Mouse (Mus musculus) layer of hippocampus, adult 18-20 months (tissue): ENCODE measurements around the gene Acot12. TPM values are rescaled to one million over a fixed set of nuclear protein-coding genes. Genes with fewer than 3 reads are reported as not detected.

Experiments
- DNase-seq, 2 experiments: peaks; one replicate each; pipeline ENCODE4 v3.0.0; 2022; ENCODE audit warnings: low spot score in 2 of 2
- long read RNA-seq: library from polyadenylated mRNA; stranded (forward); transcript quantifications from one replicate; pipeline ENCODE4 v2.0.0, GENCODE M21; 2021
- total RNA-seq, 2 experiments: library from RNA; stranded (reverse); gene quantifications; 2 replicates each; pipeline ENCODE4 v1.2.3; 2021

Acot12 gene
- 1 to 10 TPM in 1 of 2 experiments, under 1 TPM in 1; 0.42 to 1.1 TPM for total RNA-seq
- long read RNA-seq, partial matches to known transcripts: 0 of 1 reads
- long read RNA-seq, other reads (novel, unspliced or antisense): 1 of 1 reads

DNA sequence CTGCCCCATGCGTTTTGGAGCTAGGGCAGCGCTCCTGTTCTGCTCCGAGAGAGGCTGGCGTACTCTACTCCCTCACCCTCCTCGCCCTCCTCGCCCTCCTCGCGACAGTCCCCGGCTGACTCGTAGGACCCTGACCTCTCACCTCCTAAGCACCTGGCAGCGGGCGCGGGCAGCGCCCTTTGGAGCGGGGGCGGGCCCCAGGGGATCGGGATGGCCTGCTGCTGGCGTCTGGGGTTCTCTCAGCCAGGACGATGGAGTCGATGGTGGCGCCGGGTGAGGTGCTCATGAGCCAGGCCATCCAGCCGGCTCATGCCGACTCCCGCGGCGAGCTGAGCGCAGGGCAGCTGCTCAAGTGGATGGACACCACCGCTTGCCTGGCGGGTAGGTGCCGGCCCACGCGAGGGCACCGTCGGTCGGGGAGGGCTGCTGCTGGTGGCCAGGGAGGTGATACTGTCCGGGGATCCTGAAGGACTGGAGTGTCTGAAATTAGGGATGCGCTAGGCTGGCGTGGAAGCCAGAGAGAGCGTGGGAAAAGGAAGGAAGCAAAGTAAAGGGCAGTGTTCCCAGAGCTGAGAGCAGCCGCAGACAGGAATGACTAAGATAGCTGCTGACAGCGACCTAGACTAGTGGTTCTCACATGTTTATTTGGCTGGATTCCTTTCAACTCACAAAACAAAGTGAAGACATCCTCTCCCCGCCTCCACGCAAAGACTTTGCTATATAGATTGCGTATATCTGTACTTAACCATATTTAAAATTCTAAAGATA, at the start of gene Acot12:
Acot12 (plus strand) TSS at position 233 of the 768 bp plus-strand sequence.
- DNase-seq: peak in 1 of 2 experiments; percentile 29

GRCm38 (mm10) chr13:91693615-91694014, 47.7 kb upstream of the Acot12 start:
- DNase-seq: no peak

DNA sequence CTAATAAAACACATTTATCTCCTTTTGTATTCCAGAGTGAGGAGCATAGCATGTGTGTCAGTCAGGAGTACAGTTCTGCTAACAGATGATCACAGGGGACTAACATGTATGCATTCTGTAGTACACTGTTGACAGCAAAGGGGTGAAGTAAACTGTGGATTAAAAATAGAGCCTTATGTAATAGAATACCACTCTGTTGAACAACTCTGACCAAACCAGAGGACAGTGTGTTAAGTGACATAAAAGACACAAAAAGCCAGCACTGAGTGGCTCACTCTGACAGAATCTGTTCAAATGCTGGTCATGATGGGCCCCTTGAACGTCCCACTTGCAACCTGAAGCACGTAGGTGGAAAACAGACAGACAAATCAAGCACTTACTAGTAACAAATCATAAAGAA, 45.9 kb upstream of the Acot12 start:
- no peak for DNase-seq

DNA sequence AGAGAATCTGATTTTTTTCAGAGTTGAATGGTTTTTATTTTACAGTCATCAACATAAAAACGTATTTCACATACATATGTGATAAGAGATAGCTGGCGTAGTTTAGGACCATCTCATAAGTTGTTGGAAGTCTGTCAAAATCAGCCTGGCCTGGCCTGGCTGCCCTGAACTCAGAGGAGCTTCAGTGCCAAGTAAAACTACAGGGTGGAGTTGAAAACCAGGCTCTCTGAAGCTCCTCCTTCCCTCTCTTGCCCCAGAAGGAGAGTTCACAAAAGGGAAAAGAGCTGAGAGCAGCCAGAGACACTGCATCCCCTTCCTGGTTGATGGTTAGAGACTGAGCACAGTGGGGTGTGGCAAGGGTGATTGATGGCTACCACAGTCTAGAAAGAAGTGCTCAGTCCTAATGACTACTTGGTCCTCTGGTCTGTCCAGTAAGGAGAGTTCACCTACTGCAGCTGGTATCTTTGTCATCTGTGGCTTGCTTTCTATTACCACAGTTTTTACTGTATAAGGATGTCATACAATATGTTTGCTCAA, 45.1 kb upstream of the Acot12 start:
- DNase-seq: no peak

DNA sequence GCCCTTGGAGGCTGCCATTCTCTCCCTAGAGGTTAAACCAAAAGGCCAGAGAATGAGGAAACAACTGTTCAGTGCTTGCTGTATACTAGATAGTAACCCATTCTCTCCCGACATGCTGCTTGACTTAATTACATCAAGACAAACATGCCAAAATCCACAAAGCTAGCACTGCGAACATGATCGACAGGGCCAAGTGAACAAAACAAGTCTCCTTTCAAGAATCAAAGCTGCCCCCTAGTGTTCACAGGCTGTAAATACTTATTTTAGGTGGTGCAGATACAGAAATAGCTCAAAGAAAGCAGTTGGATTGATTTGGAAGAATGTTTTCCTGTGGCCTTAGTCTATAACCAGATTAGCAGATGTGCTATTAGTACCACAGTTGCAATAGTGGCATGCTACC, 44.3 kb upstream of the Acot12 start:
- peak in 1 of 2 experiments; percentile 67 for DNase-seq

- no peak for DNase-seq
Observed at GRCm38 (mm10) chr13:91702337-91702736, 39.0 kb upstream of the Acot12 start.

- peak in 1 of 2 experiments; percentile 65 for DNase-seq
Observed at GRCm38 (mm10) chr13:91719487-91719886, 21.8 kb upstream of the Acot12 start.

- no peak for DNase-seq
Observed at GRCm38 (mm10) chr13:91723108-91723735, 18.1 kb upstream of the Acot12 start.

- no peak for DNase-seq
Observed at GRCm38 (mm10) chr13:91723736-91724119, 17.6 kb upstream of the Acot12 start.

GRCm38 (mm10) chr13:91724211-91724610, 17.1 kb upstream of the Acot12 start:
- DNase-seq: no peak

- DNase-seq: no peak
Observed at GRCm38 (mm10) chr13:91725130-91725529, 16.2 kb upstream of the Acot12 start.

GRCm38 (mm10) chr13:91727899-91728298, 13.4 kb upstream of the Acot12 start:
- no peak for DNase-seq

DNA sequence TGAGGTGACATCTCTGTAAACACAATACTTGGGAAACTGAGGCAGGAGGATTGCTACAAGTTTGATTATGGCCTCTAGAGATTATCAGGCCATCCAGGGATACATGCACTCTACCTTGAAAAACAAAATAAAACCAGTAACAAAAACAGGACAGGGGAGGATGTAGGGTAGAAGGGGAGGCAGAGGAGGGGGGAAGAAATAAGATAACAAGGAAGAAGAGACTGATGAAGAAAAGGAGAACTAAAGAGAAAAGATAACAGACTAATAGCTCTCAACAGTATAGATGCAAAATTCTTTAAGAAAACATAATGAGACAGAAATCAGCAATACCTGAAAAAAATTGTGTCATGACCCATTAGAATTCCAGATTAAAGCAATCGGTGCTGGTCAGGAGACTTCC, 4.1 kb upstream of the Acot12 start:
- no peak for DNase-seq

DNA sequence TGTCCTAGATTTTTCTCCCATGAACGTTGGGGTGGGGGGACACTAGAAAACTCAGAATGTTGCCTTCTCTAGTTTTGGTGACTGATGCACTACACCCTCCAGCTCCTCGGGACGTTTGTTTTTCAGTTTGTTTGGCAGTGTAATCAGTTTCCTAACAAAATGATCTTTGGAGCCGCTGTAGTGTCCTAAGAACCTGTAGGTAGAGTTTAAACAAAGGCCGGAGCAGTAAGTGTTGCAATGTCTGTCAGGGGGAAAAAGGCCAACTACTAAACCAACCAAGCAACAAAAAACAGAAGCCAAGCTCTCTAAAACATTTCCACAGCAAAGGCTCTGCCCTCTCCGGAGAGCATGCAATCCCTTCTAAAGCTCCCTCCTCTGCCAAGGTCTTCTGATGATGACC, 461 bp upstream of the Acot12 start:
- no peak for DNase-seq

- DNase-seq: peak in 1 of 2 experiments; percentile 49
Observed at GRCm38 (mm10) chr13:91743180-91743579, 1.9 kb downstream of the Acot12 start.

DNA sequence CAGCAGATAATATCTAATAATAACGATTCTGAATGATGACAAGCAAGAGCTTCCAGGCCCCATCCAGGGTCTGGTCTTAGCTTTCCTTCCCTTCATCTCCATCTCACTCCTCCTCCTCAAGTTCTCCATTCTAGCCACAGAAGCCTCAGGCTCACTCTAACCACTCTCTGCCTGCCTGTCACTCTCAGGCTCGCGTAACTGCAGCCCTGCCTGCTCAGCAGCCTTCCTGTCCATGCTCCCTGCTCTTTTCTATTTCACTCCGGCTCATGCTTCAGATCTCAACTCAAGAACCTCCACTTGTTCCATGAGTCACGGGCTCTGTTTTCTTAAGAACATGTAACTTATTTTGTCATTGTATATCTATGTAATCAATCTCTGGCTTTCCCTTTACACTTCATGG, 5.2 kb downstream of the Acot12 start:
- DNase-seq: no peak

GRCm38 (mm10) chr13:91748401-91748800, 7.1 kb downstream of the Acot12 start:
- DNase-seq: no peak

DNA sequence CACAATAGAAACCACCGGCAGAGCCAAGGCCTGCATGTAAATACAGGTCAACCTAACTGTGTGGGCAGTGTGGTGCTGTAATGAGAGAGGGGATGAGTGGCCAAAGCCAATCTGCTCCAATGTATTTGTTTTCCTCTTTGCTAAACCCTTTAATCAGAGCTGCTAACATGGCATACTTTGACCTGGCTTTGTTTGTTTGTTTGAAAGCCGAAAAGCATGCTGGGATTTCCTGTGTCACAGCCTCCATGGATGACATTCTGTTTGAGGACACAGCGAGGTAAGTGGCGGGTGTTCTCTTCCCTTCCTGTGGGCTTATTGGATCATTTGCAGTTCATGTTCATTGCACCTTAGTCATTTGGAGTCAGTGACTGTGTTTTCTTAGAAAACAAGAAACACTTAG, 8.7 kb downstream of the Acot12 start:
- no peak for DNase-seq

- DNase-seq: no peak
Observed at GRCm38 (mm10) chr13:91753724-91754123, 12.4 kb downstream of the Acot12 start.

DNA sequence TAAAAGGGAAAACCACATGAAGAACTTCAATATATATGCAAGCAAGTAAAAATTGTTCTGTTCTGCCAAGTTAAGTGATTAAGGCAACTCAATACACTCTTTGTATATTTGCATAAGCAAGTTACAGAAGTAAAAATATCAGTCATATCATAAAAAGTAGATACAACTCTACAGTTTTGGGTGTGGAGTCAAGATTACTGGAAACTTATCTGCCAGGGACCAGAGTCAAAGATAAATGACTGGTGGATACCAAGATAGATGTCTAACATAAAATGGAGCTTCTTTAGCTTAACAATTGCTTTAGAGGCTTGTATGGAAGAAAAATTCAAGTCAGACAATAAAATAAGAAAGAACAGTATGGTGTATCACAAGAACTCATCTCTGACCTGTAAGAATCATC, 13.4 kb downstream of the Acot12 start:
- DNase-seq: no peak

DNA sequence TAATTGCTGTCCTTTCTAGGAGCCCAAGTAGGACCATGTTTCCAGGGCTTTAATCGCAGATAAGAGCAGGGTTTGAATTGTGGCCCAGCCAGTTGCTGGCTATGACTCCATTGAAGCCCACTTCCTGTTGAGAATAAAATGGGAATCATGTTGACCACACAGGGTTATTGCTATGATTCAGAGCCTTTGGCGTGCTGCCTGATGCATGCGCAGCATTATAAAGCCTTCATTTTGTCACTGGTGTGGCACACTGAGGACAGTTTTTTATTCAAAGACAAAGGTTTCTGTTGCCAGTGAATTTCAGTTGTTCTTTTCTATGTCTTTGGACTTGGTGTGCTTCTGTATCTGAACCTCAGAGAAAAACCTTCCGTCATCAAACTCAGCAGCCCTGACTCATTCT, 14.9 kb downstream of the Acot12 start:
- no peak for DNase-seq

DNA sequence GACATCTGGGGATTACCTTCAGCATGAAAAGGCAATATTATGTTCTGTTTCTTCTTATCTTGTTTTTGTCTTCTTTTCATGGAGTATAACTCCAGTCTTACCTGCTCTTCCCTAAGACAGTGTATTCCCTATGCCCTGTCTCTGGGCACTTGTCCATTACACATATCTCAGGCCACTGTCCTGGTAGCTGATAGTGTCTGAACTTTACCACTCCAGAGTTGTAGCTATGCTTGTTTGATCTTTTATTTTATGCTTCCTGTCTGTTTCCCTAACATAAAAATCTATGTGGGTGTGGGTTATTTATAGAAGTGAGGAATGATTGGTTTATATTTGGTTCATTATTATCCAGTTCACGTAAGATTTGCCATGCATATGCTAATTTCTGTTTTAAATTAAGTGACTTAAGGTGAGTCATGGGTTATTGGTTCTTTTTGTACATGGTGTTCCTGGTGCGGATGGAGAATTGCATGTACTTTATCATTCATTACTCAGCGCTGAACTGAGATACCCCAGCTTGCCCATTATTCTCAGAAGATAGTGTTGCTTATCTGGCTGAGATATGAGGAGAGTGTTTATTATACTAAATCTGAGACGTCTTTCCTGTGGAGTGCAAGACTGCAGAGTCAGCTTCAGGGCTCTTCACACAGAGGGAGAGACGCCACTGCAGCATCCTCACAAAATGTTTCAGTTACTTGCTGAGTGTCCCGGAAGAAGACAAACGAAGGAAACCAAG, 17.2 kb downstream of the Acot12 start:
- no peak for DNase-seq
